Comparison of ENCODE assay signal across 22 mouse cellular contexts in the genomic region with DNA sequence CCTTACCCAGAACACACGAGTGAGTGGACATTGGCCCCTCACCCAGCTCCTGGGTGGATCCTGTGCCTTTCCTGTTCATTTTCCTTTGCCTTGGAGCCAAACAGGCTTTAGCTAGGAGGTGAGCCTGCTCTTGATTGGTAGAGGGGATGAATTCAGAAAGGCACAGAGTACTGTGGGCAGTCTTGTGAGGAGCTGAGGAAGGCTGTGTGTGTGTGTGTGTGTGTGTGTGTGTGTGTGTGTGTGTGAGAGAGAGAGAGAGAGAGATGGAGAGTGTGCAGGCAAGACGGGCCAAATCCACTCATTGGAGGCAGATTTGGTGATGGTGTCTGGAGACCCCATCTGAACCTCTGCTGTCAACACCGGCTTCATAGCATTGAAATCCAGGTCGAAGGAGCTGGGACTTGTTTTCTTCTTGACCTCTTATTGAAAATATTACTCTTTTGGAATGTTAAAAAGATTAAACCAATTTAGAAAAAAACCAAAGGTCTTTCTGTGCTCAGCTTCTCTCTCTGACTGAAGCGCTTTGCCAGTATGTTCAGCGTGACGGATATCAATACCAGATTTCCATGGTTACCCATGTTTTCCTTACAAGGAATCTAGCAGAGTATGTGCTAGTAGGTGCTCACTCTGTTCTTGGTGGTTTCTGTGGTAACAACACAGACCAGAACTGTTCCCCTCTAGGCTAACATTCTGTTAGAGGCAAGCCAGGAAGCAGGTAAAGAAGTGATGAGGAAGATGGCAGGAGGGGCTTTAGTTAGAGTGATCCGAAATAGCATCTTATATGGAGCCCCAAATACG. TPM values are rescaled to one million over a fixed set of nuclear protein-coding genes. Genes with fewer than 3 reads are reported as not detected.
DNase-seq lines count a peak whose midpoint lies in the region; ATAC-seq and TF ChIP-seq lines count a peak whose summit lies in the region.
"Had no signal": no experiment of that assay in that cellular context is flagged by ENCODE, and none has a peak within 500 bp of the region (broad histone marks: within the 10 kb centered on the region; RNA-seq: fewer than 3 reads in every experiment).

No protein-coding gene starts in this region.

- H3K9ac ChIP-seq in forebrain, postnatal 0 days: no peak overlapping the region
- no peak overlapping the region for H3K9ac ChIP-seq in forebrain, embryonic 15.5 days (replicated peaks)
- H3K9ac ChIP-seq in heart, embryonic 15.5 days: no peak overlapping the region
- no peak overlapping the region for H3K9ac ChIP-seq in midbrain, embryonic 11.5 days (ENCODE audit: low read length)
- no peak overlapping the region for H3K9ac ChIP-seq in midbrain, postnatal 0 days (replicated peaks; ENCODE audit: low read length, poor library complexity, severe bottlenecking)
- H3K9ac ChIP-seq: forebrain, embryonic 12.5 days; kidney, embryonic 15.5 days; liver, embryonic 13.5 days; neural tube, embryonic 15.5 days had no signal

- intact Hi-C loops in heart, postnatal 36 days (cut with DNase I): loop anchor here (5.0 to 10.0 kb wide), 2 partner anchors 46 to 178 kb away; partner anchors contain the start of gene Aktip

- no peaks in the 10 kb centered on the region for H3K36me3 ChIP-seq in forebrain, postnatal 0 days (ENCODE audit: insufficient read depth)
- no peaks in the 10 kb centered on the region for H3K36me3 ChIP-seq in forebrain, embryonic 15.5 days
- H3K36me3 ChIP-seq in heart, embryonic 15.5 days: no peaks in the 10 kb centered on the region
- no peaks in the 10 kb centered on the region; the same call in 1 of the 2 replicates for H3K36me3 ChIP-seq in midbrain, embryonic 11.5 days (ENCODE audit: control insufficient read depth, insufficient read depth, low read length)
- no peaks in the 10 kb centered on the region for H3K36me3 ChIP-seq in midbrain, postnatal 0 days (ENCODE audit: insufficient read depth, low read length)
- H3K36me3 ChIP-seq: forebrain, embryonic 12.5 days; kidney, embryonic 15.5 days; liver, embryonic 13.5 days; neural tube, embryonic 15.5 days had no signal

- peaks cover 4% of the 10 kb centered on the region for H3K4me1 ChIP-seq in forebrain, postnatal 0 days (ENCODE audit: insufficient read depth)
- peaks cover 5% of the 10 kb centered on the region for H3K4me1 ChIP-seq in forebrain, embryonic 15.5 days
- peaks cover 68% of the 10 kb centered on the region for H3K4me1 ChIP-seq in heart, embryonic 15.5 days (replicated peaks)
- H3K4me1 ChIP-seq in midbrain, embryonic 11.5 days (ENCODE audit: control insufficient read depth, insufficient read depth, low read length): peaks cover 47% of the 10 kb centered on the region
- H3K4me1 ChIP-seq in midbrain, postnatal 0 days (ENCODE audit: insufficient read depth, low read length): peaks cover 7% of the 10 kb centered on the region

- H3K27me3 ChIP-seq in forebrain, postnatal 0 days (ENCODE audit: insufficient read depth, low read length): no peaks in the 10 kb centered on the region
- peaks cover 6% of the 10 kb centered on the region; the same call in 1 of the 2 replicates for H3K27me3 ChIP-seq in forebrain, embryonic 15.5 days
- H3K27me3 ChIP-seq in heart, embryonic 15.5 days: no peaks in the 10 kb centered on the region
- H3K27me3 ChIP-seq in midbrain, embryonic 11.5 days (ENCODE audit: control insufficient read depth, insufficient read depth, low read length): peaks cover 11% of the 10 kb centered on the region; the same call in 1 of the 2 replicates
- no peaks in the 10 kb centered on the region for H3K27me3 ChIP-seq in midbrain, postnatal 0 days (ENCODE audit: insufficient read depth, low read length)
- H3K27me3 ChIP-seq: kidney, embryonic 15.5 days; liver, embryonic 13.5 days had no signal

- ATAC-seq in forebrain, postnatal 0 days: peak; percentile 71; the same call in 1 of the 2 replicates
- ATAC-seq in forebrain, embryonic 15.5 days (replicated peaks): no peak
- no peak for ATAC-seq in heart, embryonic 15.5 days (replicated peaks; ENCODE audit: insufficient number of reproducible peaks, insufficient read depth, low FRiP score, low read depth)
- ATAC-seq in midbrain, embryonic 11.5 days (ENCODE audit: low FRiP score): 0 out of 2 replicates have a peak, but pooled peaks have one; percentile 55
- ATAC-seq in midbrain, postnatal 0 days (ENCODE audit: low FRiP score): 0 out of 2 replicates have a peak, but pooled peaks have one; percentile 34

- no peak overlapping the region for H3K4me3 ChIP-seq in forebrain, postnatal 0 days (ENCODE audit: low read depth, low read length)
- no peak overlapping the region for H3K4me3 ChIP-seq in forebrain, embryonic 15.5 days
- no peak overlapping the region for H3K4me3 ChIP-seq in heart, embryonic 15.5 days
- no peak overlapping the region for H3K4me3 ChIP-seq in midbrain, embryonic 11.5 days (ENCODE audit: low read depth, low read length)
- H3K4me3 ChIP-seq in midbrain, postnatal 0 days (ENCODE audit: low read depth, low read length): no peak overlapping the region
- H3K4me3 ChIP-seq: forebrain, embryonic 12.5 days; heart, embryonic 10.5 days; kidney, embryonic 15.5 days; left cerebral cortex, adult 2 months; liver, embryonic 13.5 days; neural tube, embryonic 15.5 days had no signal

- TF ChIP-seq CTCF in forebrain, postnatal 0 days (IDR thresholded peaks at IDR 0.05; ENCODE audit: low read depth): no peak
- no peak for TF ChIP-seq CTCF in midbrain, postnatal 0 days (IDR thresholded peaks at IDR 0.05)

- DNase-seq in forebrain, postnatal 0 days: peak; percentile 27
- no peak for DNase-seq in heart, postnatal 36 days
- DNase-seq in midbrain, embryonic 11.5 days (ENCODE audit: low spot score, missing footprints): no peak
- no peak for DNase-seq in midbrain, postnatal 0 days (ENCODE audit: low spot score)
- DNase-seq in thymus, postnatal 25 days: no peak
- DNase-seq: adrenal gland, postnatal 25 days; cerebellum, adult 9-10 months; gastrocnemius, postnatal 36 days; kidney, adult 11 months; kidney, postnatal 36 days; liver, embryonic 13.5 days; lung, adult 2 months; lung, postnatal 14 days; right cerebral cortex, adult 18-20 months had no signal

- no peak overlapping the region for H3K4me2 ChIP-seq in forebrain, postnatal 0 days (ENCODE audit: low read depth)
- no peak overlapping the region for H3K4me2 ChIP-seq in forebrain, embryonic 15.5 days (replicated peaks)
- no peak overlapping the region for H3K4me2 ChIP-seq in heart, embryonic 15.5 days
- no peak overlapping the region for H3K4me2 ChIP-seq in midbrain, embryonic 11.5 days
- H3K4me2 ChIP-seq in midbrain, postnatal 0 days (ENCODE audit: low read depth, low read length, poor library complexity, severe bottlenecking): no peak overlapping the region
- H3K4me2 ChIP-seq: forebrain, embryonic 12.5 days; kidney, embryonic 15.5 days; liver, embryonic 13.5 days; neural tube, embryonic 15.5 days had no signal

- 65% methylated on average over 9 of the region's 9 CpGs for WGBS in forebrain, postnatal 0 days
- 77% methylated on average over 9 of the region's 9 CpGs for WGBS in forebrain, embryonic 15.5 days
- WGBS in heart, embryonic 15.5 days: 80% methylated on average over 9 of the region's 9 CpGs
- 49% methylated on average over 9 of the region's 9 CpGs for WGBS in midbrain, embryonic 11.5 days
- 48% methylated on average over 9 of the region's 9 CpGs for WGBS in midbrain, postnatal 0 days

- H3K27ac ChIP-seq in forebrain, postnatal 0 days (ENCODE audit: low read depth, low read length): no peak overlapping the region
- no peak overlapping the region for H3K27ac ChIP-seq in forebrain, embryonic 15.5 days (replicated peaks)
- H3K27ac ChIP-seq in heart, embryonic 15.5 days: peak overlapping the region; percentile 58; the same call in 1 of the 2 replicates
- H3K27ac ChIP-seq in midbrain, embryonic 11.5 days (ENCODE audit: low read depth, low read length): no peak overlapping the region
- H3K27ac ChIP-seq in midbrain, postnatal 0 days (ENCODE audit: low read depth, low read length): no peak overlapping the region
- H3K27ac ChIP-seq: forebrain, embryonic 12.5 days; kidney, embryonic 15.5 days; left cerebral cortex, adult 2 months; liver, embryonic 13.5 days; neural tube, embryonic 15.5 days; stomach, postnatal 0 days had no signal

- H3K9me3 ChIP-seq in forebrain, postnatal 0 days (ENCODE audit: low read length): no peaks in the 10 kb centered on the region
- H3K9me3 ChIP-seq in forebrain, embryonic 15.5 days: no peaks in the 10 kb centered on the region
- no peaks in the 10 kb centered on the region for H3K9me3 ChIP-seq in heart, embryonic 15.5 days (replicated peaks)
- no peaks in the 10 kb centered on the region for H3K9me3 ChIP-seq in midbrain, embryonic 11.5 days (ENCODE audit: control insufficient read depth, low read length)
- H3K9me3 ChIP-seq in midbrain, postnatal 0 days (ENCODE audit: low read length): no peaks in the 10 kb centered on the region
- H3K9me3 ChIP-seq: forebrain, embryonic 12.5 days; heart, embryonic 10.5 days; kidney, embryonic 15.5 days; liver, embryonic 13.5 days; neural tube, embryonic 15.5 days had no signal

RNA-seq across cellular contexts. Expression of gene Fto, which starts 59.7 kb away (rescaled TPM):
- 58.6 and 86.8 TPM in 2 replicates for total RNA-seq in forebrain, postnatal 0 days (2014; rRNA removed)
- polyA plus RNA-seq in forebrain, postnatal 0 days (2015; fragmentation: Nextera tagmentation; extraction: Ambion mirVana): 103 and 122 TPM in 2 replicates
- polyA plus RNA-seq in forebrain, embryonic 15.5 days (2015; fragmentation: Nextera tagmentation; extraction: Ambion mirVana): 111 and 114 TPM in 2 replicates
- polyA plus RNA-seq in heart, embryonic 15.5 days (2015; fragmentation: Nextera tagmentation; extraction: Ambion mirVana): 56.1 and 72.7 TPM in 2 replicates
- total RNA-seq in heart, postnatal 36 days (2021): 10 to 100 TPM; 62.9 to 68.3 TPM
- polyA plus RNA-seq in midbrain, embryonic 11.5 days (2014; fragmentation: Nextera tagmentation; extraction: Ambion mirVana): 105 and 110 TPM in 2 replicates
- total RNA-seq in midbrain, postnatal 0 days (2014; rRNA removed): 97.9 and 135 TPM in 2 replicates
- 151 and 153 TPM in 2 replicates for polyA plus RNA-seq in midbrain, postnatal 0 days (2015; fragmentation: Nextera tagmentation; extraction: Ambion mirVana)

RNA-seq across cellular contexts. Expression of gene Rpgrip1l, which starts 59.9 kb away (rescaled TPM):
- total RNA-seq in forebrain, postnatal 0 days (2014; rRNA removed): 9.1 and 9.6 TPM in 2 replicates
- 9.1 and 9.6 TPM in 2 replicates for polyA plus RNA-seq in forebrain, postnatal 0 days (2015; fragmentation: Nextera tagmentation; extraction: Ambion mirVana)
- polyA plus RNA-seq in forebrain, embryonic 15.5 days (2015; fragmentation: Nextera tagmentation; extraction: Ambion mirVana): 13.6 and 14.0 TPM in 2 replicates
- 5.4 and 6.8 TPM in 2 replicates for polyA plus RNA-seq in heart, embryonic 15.5 days (2015; fragmentation: Nextera tagmentation; extraction: Ambion mirVana)
- total RNA-seq in heart, postnatal 36 days (2021): 1 to 10 TPM; 1.7 to 3.8 TPM
- polyA plus RNA-seq in midbrain, embryonic 11.5 days (2014; fragmentation: Nextera tagmentation; extraction: Ambion mirVana): 13.9 and 16.9 TPM in 2 replicates
- total RNA-seq in midbrain, postnatal 0 days (2014; rRNA removed): 8.4 and 9.4 TPM in 2 replicates
- polyA plus RNA-seq in midbrain, postnatal 0 days (2015; fragmentation: Nextera tagmentation; extraction: Ambion mirVana): 8.4 and 11.5 TPM in 2 replicates

Comparison
In these comparisons a context has a peak if more than half of its experiments do, and no peak if none do; other contexts are left out.
1. ATAC-seq: peak in forebrain, postnatal 0 days (single experiment), midbrain, embryonic 11.5 days (single experiment) and midbrain, postnatal 0 days (single experiment); none in forebrain, embryonic 15.5 days (single experiment) and heart, embryonic 15.5 days (single experiment).